Mouse (Mus musculus): Measurements from ENCODE around the gene Snx33. TPM values are rescaled to one million over a fixed set of nuclear protein-coding genes. Genes with fewer than 3 reads are reported as not detected.

Snx33 gene
- total and polyA plus RNA-seq, 3 experiments: 2.2 to 3.5 TPM; not detected in 1

GRCm38 (mm10) chr9:56956966-56957675 lies 28.9 kb upstream of the Snx33 start:
- no peak for TF ChIP-seq EP300 (IDR thresholded peaks at IDR 0.05; ENCODE audit: low read depth in 1 of 2, low read length in 2 of 2)
- TF ChIP-seq NRF1 (IDR thresholded peaks at IDR 0.05; ENCODE audit: insufficient read depth, low read depth, low read length, poor library complexity, severe bottlenecking): no peak
- no peak for TF ChIP-seq ETS1 (IDR thresholded peaks at IDR 0.05; ENCODE audit: low read depth, low read length)
- TF ChIP-seq GATA1 (IDR thresholded peaks at IDR 0.05; ENCODE audit: low read depth, low read length): no peak
- TF ChIP-seq GABPA (IDR thresholded peaks at IDR 0.05; ENCODE audit: low read depth, low read length): no peak
- no peak for TF ChIP-seq HCFC1 (IDR thresholded peaks at IDR 0.05; ENCODE audit: low read depth, low read length)
- TF ChIP-seq NELFE (IDR thresholded peaks at IDR 0.05; ENCODE audit: low read depth, low read length): no peak
- no peak for TF ChIP-seq USF2 (IDR thresholded peaks at IDR 0.05; ENCODE audit: borderline replicate concordance in 1 of 2, insufficient read depth in 1 of 2, low read depth in 1 of 2, low read length in 2 of 2)
- no peak for TF ChIP-seq SMC3 (IDR thresholded peaks at IDR 0.05; ENCODE audit: low read depth, low read length)
- no peak for TF ChIP-seq ZNF384 (IDR thresholded peaks at IDR 0.05; ENCODE audit: low read depth, low read length)
- Histone ChIP-seq H3K79me2 (ENCODE audit: control insufficient read depth, insufficient read depth, low read length, poor library complexity) (no peaks in the 10 kb centered on the region), H3K36me3 (ENCODE audit: control insufficient read depth in 1 of 2, insufficient read depth in 2 of 2, low read length in 2 of 2) (peaks cover 0 to 2% of the 10 kb centered on the region in 2 experiments; a peak in 2 of 4 replicates), H3K9ac (ENCODE audit: control insufficient read depth, low read depth, low read length, poor library complexity, severe bottlenecking) (no peak overlapping the region), H3K9me3 (replicated peaks; ENCODE audit: insufficient read depth, low read length) (no peaks in the 10 kb centered on the region), H3K4me1 (ENCODE audit: control insufficient read depth in 1 of 2, insufficient read depth in 2 of 2, low read length in 2 of 2) (0 out of 4 replicates have a peak, but pooled peaks cover 0 to under 1% of the 10 kb centered on the region in 2 experiments), H3K27ac (ENCODE audit: control insufficient read depth, low read depth, low read length) (no peak overlapping the region), H3K27me3 (ENCODE audit: control insufficient read depth in 1 of 2, insufficient read depth in 2 of 2, low read length in 2 of 2) (no peaks in the 10 kb centered on the region), H3K4me3 (ENCODE audit: control insufficient read depth in 1 of 2, insufficient read depth in 1 of 2, low read depth in 2 of 2, low read length in 2 of 2) (no peak overlapping the region)
- DNase-seq (ENCODE audit: low read depth, low spot score): no peak

GRCm38 (mm10) chr9:56953562-56953961 lies 25.4 kb upstream of the Snx33 start:
- H3K27ac ChIP-seq (ENCODE audit: control insufficient read depth, low read depth, low read length): no peak overlapping the region
- TF ChIP-seq TCF12 (IDR thresholded peaks at IDR 0.05; ENCODE audit: low read depth, low read length) (no peak), CHD2 (IDR thresholded peaks at IDR 0.05; ENCODE audit: low read length) (no peak), SMC3 (IDR thresholded peaks at IDR 0.05; ENCODE audit: low read depth, low read length) (peak; percentile 45; the same call in 1 of the 2 replicates), ETS1 (IDR thresholded peaks at IDR 0.05; ENCODE audit: low read depth, low read length) (no peak), ZC3H11A (IDR thresholded peaks at IDR 0.05; ENCODE audit: low read depth, low read length) (0 out of 2 replicates have a peak, but pooled peaks have one; percentile 5), GABPA (IDR thresholded peaks at IDR 0.05; ENCODE audit: low read depth, low read length) (no peak), RAD21 (IDR thresholded peaks at IDR 0.05; ENCODE audit: low read depth, low read length) (peak; percentile 8), SIN3A (IDR thresholded peaks at IDR 0.05; ENCODE audit: low read length) (no peak), TBP (IDR thresholded peaks at IDR 0.05; ENCODE audit: low read depth, low read length) (no peak), GATA1 (IDR thresholded peaks at IDR 0.05; ENCODE audit: low read depth, low read length) (no peak), MAZ (IDR thresholded peaks at IDR 0.05; ENCODE audit: low read depth, low read length) (no peak), NELFE (IDR thresholded peaks at IDR 0.05; ENCODE audit: low read depth, low read length) (no peak), TAL1 (IDR thresholded peaks at IDR 0.05; ENCODE audit: low read length) (no peak), USF1 (IDR thresholded peaks at IDR 0.05; ENCODE audit: low read depth, low read length) (no peak), KAT2A (conservative IDR thresholded peaks at IDR 0.05; ENCODE audit: low read depth, low read length) (no peak), CTCF (IDR thresholded peaks at IDR 0.05 in 2 of 3, conservative IDR thresholded peaks at IDR 0.05 in 1 of 3; ENCODE audit: control insufficient read depth in 1 of 3, insufficient read depth in 1 of 3, low read depth in 2 of 3, low read length in 3 of 3, poor library complexity in 1 of 3, severe bottlenecking in 1 of 3) (peak in 2 of 3 experiments; percentile 15 to 45; a peak in 2 of 6 replicates), BHLHE40 (IDR thresholded peaks at IDR 0.05; ENCODE audit: borderline replicate concordance, low read depth, low read length) (no peak), MEF2A (IDR thresholded peaks at IDR 0.05; ENCODE audit: extremely low read depth, insufficient replicate concordance, low read depth, low read length, poor library complexity, severe bottlenecking) (no peak), POLR2A (IDR thresholded peaks at IDR 0.05; ENCODE audit: control insufficient read depth in 1 of 2, insufficient read depth in 1 of 2, low read depth in 1 of 2, low read length in 2 of 2, poor library complexity in 1 of 2) (no peak), UBTF (IDR thresholded peaks at IDR 0.05; ENCODE audit: borderline replicate concordance, insufficient read depth, low read depth, low read length) (no peak), CHD1 (IDR thresholded peaks at IDR 0.05; ENCODE audit: low read depth, low read length) (no peak), MYB (IDR thresholded peaks at IDR 0.05; ENCODE audit: low read depth, low read length) (no peak), ZMIZ1 (IDR thresholded peaks at IDR 0.05; ENCODE audit: low read depth, low read length) (no peak)
- H3K27me3 ChIP-seq (ENCODE audit: control insufficient read depth in 1 of 2, insufficient read depth in 2 of 2, low read length in 2 of 2): no peaks in the 10 kb centered on the region
- peak; percentile 40 for DNase-seq (ENCODE audit: low read depth, low spot score)
- H3K79me2 ChIP-seq (ENCODE audit: control insufficient read depth, insufficient read depth, low read length, poor library complexity): no peaks in the 10 kb centered on the region; the same call in 1 of the 2 replicates
- no peak overlapping the region for H3K9ac ChIP-seq (ENCODE audit: control insufficient read depth, low read depth, low read length, poor library complexity, severe bottlenecking)
- no peak overlapping the region for H3K4me3 ChIP-seq (ENCODE audit: control insufficient read depth in 1 of 2, insufficient read depth in 1 of 2, low read depth in 2 of 2, low read length in 2 of 2)
- H3K4me1 ChIP-seq (ENCODE audit: control insufficient read depth in 1 of 2, insufficient read depth in 2 of 2, low read length in 2 of 2): peaks cover 0 to 8% of the 10 kb centered on the region in 2 experiments; a peak in 3 of 4 replicates
- H3K9me3 ChIP-seq (replicated peaks; ENCODE audit: insufficient read depth, low read length): no peaks in the 10 kb centered on the region
- peaks cover 2 to 6% of the 10 kb centered on the region in 2 experiments; a peak in 3 of 4 replicates for H3K36me3 ChIP-seq (ENCODE audit: control insufficient read depth in 1 of 2, insufficient read depth in 2 of 2, low read length in 2 of 2)
